14 mouse cellular contexts compared by ENCODE assay signal in the genomic region with DNA sequence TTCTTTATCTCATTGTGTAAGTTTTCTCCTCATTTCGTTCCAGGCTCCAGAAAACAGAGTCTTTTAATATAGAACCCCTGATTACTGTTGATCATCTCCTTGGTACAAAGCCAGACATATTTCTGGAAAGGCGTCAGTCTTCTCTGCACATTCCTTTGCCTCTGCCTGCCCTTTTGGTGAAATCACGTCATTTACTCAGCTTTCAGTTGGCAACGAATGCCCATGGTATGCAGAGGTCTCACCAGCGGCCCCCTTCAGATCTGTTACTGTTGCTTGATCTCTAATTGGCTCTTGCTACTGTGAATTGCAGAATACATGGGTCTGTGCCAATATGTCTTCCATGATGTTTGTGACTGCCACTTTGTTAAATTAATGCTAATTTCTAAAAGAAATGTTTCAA.
"Had no signal": no experiment of that assay in that cellular context is flagged by ENCODE, and none has a peak within 500 bp of the region (broad histone marks: within the 10 kb centered on the region; RNA-seq: fewer than 3 reads in every experiment).

No protein-coding gene starts in this region.

- H3K27ac ChIP-seq: kidney, postnatal 0 days; limb, embryonic 12.5 days; liver, embryonic 13.5 days; midbrain, embryonic 13.5 days had no signal

- H3K4me1 ChIP-seq: limb, embryonic 12.5 days; liver, embryonic 13.5 days; midbrain, embryonic 13.5 days had no signal

- DNase-seq: kidney, adult 8-10 months; kidney, postnatal 36 days; layer of hippocampus, adult 9-11 months; layer of hippocampus, postnatal 36 days; liver; liver, embryonic 13.5 days; liver, postnatal 0 days; right cerebral cortex, adult 18-20 months; right cerebral cortex, postnatal 25 days; thymus, postnatal 36 days had no signal

- H3K9me3 ChIP-seq: limb, embryonic 12.5 days; liver, embryonic 13.5 days; midbrain, embryonic 13.5 days had no signal

- H3K4me3 ChIP-seq: limb, embryonic 12.5 days; liver, embryonic 13.5 days; midbrain, embryonic 13.5 days had no signal

- H3K27me3 ChIP-seq: limb, embryonic 12.5 days; liver, embryonic 13.5 days had no signal

- ATAC-seq: intestine, postnatal 0 days; liver, postnatal 0 days; midbrain, embryonic 13.5 days had no signal

- H3K36me3 ChIP-seq: limb, embryonic 12.5 days; liver, embryonic 13.5 days; midbrain, embryonic 13.5 days had no signal

- H3K9ac ChIP-seq: limb, embryonic 12.5 days; liver, embryonic 13.5 days; liver, postnatal 0 days; midbrain, embryonic 13.5 days had no signal

- H3K4me2 ChIP-seq: limb, embryonic 12.5 days; liver, embryonic 13.5 days; midbrain, embryonic 13.5 days had no signal
